Mouse (Mus musculus) liver, embryonic 14 days (tissue): ENCODE measurements around the gene Phldb2. TPM values are rescaled to one million over a fixed set of nuclear protein-coding genes. Genes with fewer than 3 reads are reported as not detected.

Experiments used
- polyA plus RNA-seq: library from polyadenylated mRNA; depleted of rRNA; stranded (reverse); fragments of >200 nt; gene quantifications from 2 replicates; pipeline ENCODE4 v1.2.3, GENCODE M21; 2012; rRNA removed

Phldb2 gene
- polyA plus RNA-seq: 9.3 and 10.1 TPM in 2 replicates

DNA sequence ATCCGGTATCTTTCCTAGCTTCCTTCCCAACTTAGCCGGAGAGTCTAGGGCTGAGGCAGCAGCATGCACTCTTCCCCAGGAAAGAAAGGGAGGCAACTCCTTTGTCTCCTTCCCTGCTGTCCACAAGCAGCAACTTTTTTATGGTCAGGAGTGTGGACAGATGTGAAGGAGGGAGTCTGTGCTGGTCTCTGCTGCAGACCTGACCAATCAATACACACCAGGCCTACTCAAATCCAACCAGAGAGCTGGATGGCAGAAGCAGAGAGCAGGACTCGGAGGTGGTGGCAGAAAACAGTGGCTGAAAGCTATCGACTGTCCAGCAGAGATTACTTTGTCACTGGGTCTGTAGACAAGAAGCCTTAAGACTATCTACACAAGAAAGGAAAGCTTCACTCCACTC is at the start of gene Phldb2:
TSS of gene Phldb2 (minus strand) at position 205 of the 400 bp plus-strand sequence.

DNA sequence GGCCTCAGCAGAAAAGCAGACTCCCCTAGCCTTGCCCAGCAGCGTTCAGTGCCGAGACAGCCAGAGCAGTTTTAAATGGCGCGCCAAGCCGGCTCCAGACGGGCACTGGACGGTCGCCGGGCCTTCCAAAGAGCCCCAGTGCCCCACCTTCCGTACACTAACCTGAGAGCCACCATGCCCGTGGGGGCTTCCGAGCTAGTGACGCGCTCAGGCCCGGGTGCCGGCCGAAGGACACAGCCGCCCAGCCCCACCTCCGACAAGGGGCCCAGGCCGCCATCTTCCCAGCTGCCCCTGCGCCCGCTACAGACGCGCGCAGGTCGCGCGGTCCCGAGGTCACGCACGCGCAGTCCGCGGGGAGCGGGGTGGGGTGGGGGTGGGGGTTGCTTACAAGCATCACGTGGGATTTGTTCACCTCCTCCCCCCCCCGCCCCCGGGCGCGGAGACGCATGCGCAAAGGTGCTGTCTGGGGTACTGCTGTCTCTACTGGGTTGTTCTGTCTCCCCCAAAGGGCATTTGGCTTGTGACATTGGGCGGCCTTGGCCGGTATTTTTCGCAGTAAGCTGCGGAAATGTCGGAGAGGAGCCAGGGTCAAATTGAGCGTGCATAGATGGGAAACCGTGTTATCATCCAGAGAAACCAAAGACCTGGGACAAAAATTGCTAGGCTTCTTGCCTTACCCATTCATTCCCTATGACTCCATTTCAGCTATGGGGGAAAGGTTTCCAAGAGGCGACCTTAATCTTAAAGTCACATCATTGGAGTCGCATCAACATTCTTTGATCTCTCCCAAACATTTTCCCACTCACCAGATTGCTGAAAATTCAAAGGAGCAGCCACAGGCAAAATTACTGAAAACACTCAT is 210.6 kb downstream of the Phldb2 start, which contains the start of gene Abhd10:
TSS of gene Abhd10 (minus strand) at position 341 of the 862 bp plus-strand sequence.

GRCm38 (mm10) chr16:45724061-45724741 is 229.2 kb downstream of the Phldb2 start, which contains the start of gene Tagln3:
Gene Tagln3, minus strand, starts transcription at chr16:45724608.

Other genes starting within 250 kb of the Phldb2 start
- 0.38 and 0.45 TPM in 2 replicates for gene Tagln3, start 229.0 kb downstream of the Phldb2 start, polyA plus RNA-seq
- gene Abhd10, start 210.6 kb downstream of the Phldb2 start, polyA plus RNA-seq: 9.9 and 10.7 TPM in 2 replicates
- gene Plcxd2, start 56.6 kb upstream of the Phldb2 start, polyA plus RNA-seq: 1.7 and 2.1 TPM in 2 replicates
- 0.03 TPM in 2 replicates for gene Cd96, start 166.7 kb upstream of the Phldb2 start, polyA plus RNA-seq
- 4.7 and 6.0 TPM in 2 replicates for gene Gm4737, start 201.5 kb upstream of the Phldb2 start, polyA plus RNA-seq